Mouse (Mus musculus): ENCODE data around the gene Fga. TPM values are rescaled to one million over a fixed set of nuclear protein-coding genes. Genes with fewer than 3 reads are reported as not detected.

Fga gene
- polyA plus RNA-seq, 1 experiment from 2014 or later: not detected

- no peaks in the 10 kb centered on the region for H3K9me3 ChIP-seq
- H3K36me3 ChIP-seq: peaks cover 99% of the 10 kb centered on the region
- WGBS: 95% methylated on average over 9 of the region's 9 CpGs
- H3K4me1 ChIP-seq (replicated peaks): no peaks in the 10 kb centered on the region
- H3K4me3 ChIP-seq: no peak overlapping the region
- H3K27me3 ChIP-seq (ENCODE audit: insufficient read depth, poor library complexity, severe bottlenecking): no peaks in the 10 kb centered on the region
- no peak overlapping the region for H3K27ac ChIP-seq
- DNase-seq (ENCODE audit: low spot score): no peak
These were observed 42.0 kb downstream of the Fga start for GRCm38 (mm10) chr3:83067920-83068319.

- Histone ChIP-seq H3K36me3 (peaks cover 97% of the 10 kb centered on the region), H3K27me3 (ENCODE audit: insufficient read depth, poor library complexity, severe bottlenecking) (no peaks in the 10 kb centered on the region), H3K9me3 (no peaks in the 10 kb centered on the region), H3K4me1 (replicated peaks) (no peaks in the 10 kb centered on the region), H3K27ac (no peak overlapping the region), H3K4me3 (no peak overlapping the region)
- DNase-seq (ENCODE audit: low spot score): no peak
- WGBS: 96% methylated on average over 13 of the region's 13 CpGs
These were observed 43.0 kb downstream of the Fga start for GRCm38 (mm10) chr3:83068869-83069268.

- Histone ChIP-seq H3K4me3 (no peak overlapping the region), H3K27ac (no peak overlapping the region), H3K36me3 (peaks cover 86% of the 10 kb centered on the region), H3K4me1 (replicated peaks) (no peaks in the 10 kb centered on the region), H3K9me3 (no peaks in the 10 kb centered on the region), H3K27me3 (ENCODE audit: insufficient read depth, poor library complexity, severe bottlenecking) (no peaks in the 10 kb centered on the region)
- WGBS: 92% methylated on average over 4 of the region's 4 CpGs
- no peak for DNase-seq (ENCODE audit: low spot score)
These were observed 44.4 kb downstream of the Fga start for GRCm38 (mm10) chr3:83070231-83070630.

- H3K4me1 ChIP-seq (replicated peaks): peaks cover 20% of the 10 kb centered on the region
- no peak overlapping the region for H3K27ac ChIP-seq
- no peaks in the 10 kb centered on the region for H3K27me3 ChIP-seq (ENCODE audit: insufficient read depth, poor library complexity, severe bottlenecking)
- H3K4me3 ChIP-seq: no peak overlapping the region
- H3K36me3 ChIP-seq: peaks cover 23% of the 10 kb centered on the region
- DNase-seq (ENCODE audit: low spot score): no peak
- H3K9me3 ChIP-seq: no peaks in the 10 kb centered on the region
- 35% methylated on average over 3 of the region's 3 CpGs for WGBS
These were observed 50.7 kb downstream of the Fga start for GRCm38 (mm10) chr3:83076563-83076962.

GRCm38 (mm10) chr3:83080567-83081055 lies 54.7 kb downstream of the Fga start:
- Histone ChIP-seq H3K27me3 (ENCODE audit: insufficient read depth, poor library complexity, severe bottlenecking) (no peaks in the 10 kb centered on the region), H3K27ac (peak overlapping the region; percentile 54), H3K9me3 (no peaks in the 10 kb centered on the region), H3K4me1 (replicated peaks) (peaks cover 20% of the 10 kb centered on the region), H3K36me3 (no peaks in the 10 kb centered on the region), H3K4me3 (peak overlapping the region; percentile 43)
- 6% methylated on average over 11 of the region's 11 CpGs for WGBS
- DNase-seq (ENCODE audit: low spot score): peak; percentile 68

Other genes with a start within 250 kb of the Fga start
- 1.9 and 2.2 TPM in 2 replicates for gene Rbm46, start 149.6 kb upstream of the Fga start, polyA plus RNA-seq (2016; fragmentation: Nextera tagmentation; extraction: Ambion mirVana)
- gene Lrat, start 122.1 kb upstream of the Fga start, polyA plus RNA-seq (2016; fragmentation: Nextera tagmentation; extraction: Ambion mirVana): not detected in 2 replicates
- not detected in 2 replicates for gene Fgg, start 18.4 kb upstream of the Fga start, polyA plus RNA-seq (2016; fragmentation: Nextera tagmentation; extraction: Ambion mirVana)
- gene Fgb, start 23.8 kb downstream of the Fga start, polyA plus RNA-seq (2016; fragmentation: Nextera tagmentation; extraction: Ambion mirVana): not detected in 2 replicates
- gene Plrg1, start 29.4 kb downstream of the Fga start, polyA plus RNA-seq (2016; fragmentation: Nextera tagmentation; extraction: Ambion mirVana): 138 and 139 TPM in 2 replicates
- gene Dchs2, start 101.9 kb downstream of the Fga start, polyA plus RNA-seq (2016; fragmentation: Nextera tagmentation; extraction: Ambion mirVana): 0.42 and 0.59 TPM in 2 replicates

Data from hindbrain, embryonic 10.5 days (tissue).